13 mouse cellular contexts compared by ENCODE assay signal in the genomic region with DNA sequence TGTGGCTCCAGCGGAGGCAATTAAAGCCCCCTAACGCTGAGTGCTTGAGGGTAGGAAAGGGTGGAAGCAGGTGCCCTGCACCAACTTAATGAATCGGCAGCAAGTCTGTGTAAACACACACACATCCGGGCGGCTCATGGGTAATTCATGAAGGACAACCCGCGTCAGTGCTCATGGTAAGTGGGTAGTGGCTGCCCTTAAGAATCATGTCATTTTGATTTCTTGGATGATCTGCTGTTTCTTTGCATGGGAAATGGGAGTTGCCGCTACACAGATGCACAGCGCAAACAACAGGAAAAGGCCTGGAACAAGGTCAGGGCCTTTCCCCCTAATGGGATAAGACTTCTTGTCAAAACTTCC.
A peak's percentile ranks its signal among the peaks of the same experiment; 100 is the strongest.
DNase-seq lines count a peak whose midpoint lies in the region; ATAC-seq and TF ChIP-seq lines count a peak whose summit lies in the region.
"Had no signal": no experiment of that assay in that cellular context is flagged by ENCODE, and none has a peak within 500 bp of the region (broad histone marks: within the 10 kb centered on the region; RNA-seq: fewer than 3 reads in every experiment).

No protein-coding gene starts in this region.

- no peaks in the 10 kb centered on the region for H3K9me3 ChIP-seq in hindbrain, embryonic 10.5 days
- no peaks in the 10 kb centered on the region for H3K9me3 ChIP-seq in hindbrain, embryonic 16.5 days (ENCODE audit: control insufficient read depth, low read length)
- no peaks in the 10 kb centered on the region for H3K9me3 ChIP-seq in embryonic facial prominence, embryonic 11.5 days (replicated peaks; ENCODE audit: control insufficient read depth, low read length)
- H3K9me3 ChIP-seq in hindbrain, postnatal 0 days (ENCODE audit: low read length), result no peaks in the 10 kb centered on the region
- H3K9me3 ChIP-seq in midbrain, embryonic 15.5 days, result no peaks in the 10 kb centered on the region
- H3K9me3 ChIP-seq: heart, embryonic 10.5 days had no signal

- ATAC-seq in hindbrain, embryonic 16.5 days, result no peak; the same call in 1 of the 2 replicates
- peak; percentile 39; the same call in 1 of the 2 replicates for ATAC-seq in embryonic facial prominence, embryonic 11.5 days (replicated peaks; ENCODE audit: insufficient number of reproducible peaks, low FRiP score, low TSS enrichment, low read depth)
- ATAC-seq in hindbrain, postnatal 0 days, result 0 out of 2 replicates have a peak, but pooled peaks have one; percentile 29
- peak; percentile 90; the same call in 1 of the 2 replicates for ATAC-seq in midbrain, embryonic 15.5 days (replicated peaks)

- TF ChIP-seq CTCF in hindbrain, postnatal 0 days (IDR thresholded peaks at IDR 0.05; ENCODE audit: low read depth), result no peak

- no peak overlapping the region for H3K9ac ChIP-seq in hindbrain, embryonic 16.5 days (ENCODE audit: low read depth, low read length)
- H3K9ac ChIP-seq in embryonic facial prominence, embryonic 11.5 days (replicated peaks; ENCODE audit: low read length), result no peak overlapping the region
- H3K9ac ChIP-seq in hindbrain, postnatal 0 days (replicated peaks; ENCODE audit: low read length), result no peak overlapping the region
- no peak overlapping the region for H3K9ac ChIP-seq in midbrain, embryonic 15.5 days

- no peak overlapping the region for H3K4me2 ChIP-seq in hindbrain, embryonic 16.5 days (ENCODE audit: low read length)
- H3K4me2 ChIP-seq in embryonic facial prominence, embryonic 11.5 days (ENCODE audit: low read depth, low read length), result no peak overlapping the region
- no peak overlapping the region for H3K4me2 ChIP-seq in hindbrain, postnatal 0 days (ENCODE audit: low read depth, low read length)
- no peak overlapping the region for H3K4me2 ChIP-seq in midbrain, embryonic 15.5 days

- H3K4me1 ChIP-seq in hindbrain, embryonic 10.5 days (replicated peaks), result peaks cover 5% of the 10 kb centered on the region; the same call in 1 of the 2 replicates
- peaks cover 8% of the 10 kb centered on the region; the same call in 1 of the 2 replicates for H3K4me1 ChIP-seq in hindbrain, embryonic 16.5 days (ENCODE audit: control insufficient read depth, insufficient read depth, low read depth, low read length)
- no peaks in the 10 kb centered on the region for H3K4me1 ChIP-seq in embryonic facial prominence, embryonic 11.5 days (ENCODE audit: control insufficient read depth, insufficient read depth, low read length)
- H3K4me1 ChIP-seq in hindbrain, postnatal 0 days (ENCODE audit: insufficient read depth, low read length), result no peaks in the 10 kb centered on the region
- H3K4me1 ChIP-seq in midbrain, embryonic 15.5 days, result peaks cover 10% of the 10 kb centered on the region; the same call in 1 of the 2 replicates
- H3K4me1 ChIP-seq: heart, embryonic 10.5 days had no signal

- no peak overlapping the region for H3K4me3 ChIP-seq in hindbrain, embryonic 10.5 days
- no peak overlapping the region for H3K4me3 ChIP-seq in hindbrain, embryonic 16.5 days (ENCODE audit: low read length)
- H3K4me3 ChIP-seq in embryonic facial prominence, embryonic 11.5 days (ENCODE audit: low read depth, low read length), result no peak overlapping the region
- no peak overlapping the region for H3K4me3 ChIP-seq in hindbrain, postnatal 0 days (ENCODE audit: low read length)
- no peak overlapping the region for H3K4me3 ChIP-seq in midbrain, embryonic 15.5 days
- H3K4me3 ChIP-seq: heart, embryonic 10.5 days had no signal

- 59% methylated on average over 9 of the region's 9 CpGs for WGBS in hindbrain, embryonic 10.5 days
- 37% methylated on average over 9 of the region's 9 CpGs for WGBS in hindbrain, embryonic 16.5 days
- WGBS in embryonic facial prominence, embryonic 11.5 days, result 41% methylated on average over 9 of the region's 9 CpGs
- WGBS in hindbrain, postnatal 0 days, result 39% methylated on average over 9 of the region's 9 CpGs
- 21% methylated on average over 9 of the region's 9 CpGs for WGBS in midbrain, embryonic 15.5 days

- peak; percentile 16 for DNase-seq in hindbrain, embryonic 10.5 days (ENCODE audit: low spot score)
- DNase-seq in embryonic facial prominence, embryonic 11.5 days (ENCODE audit: low spot score), result no peak
- no peak for DNase-seq in hindbrain, postnatal 0 days (ENCODE audit: low spot score)
- no peak for DNase-seq in spleen, adult 12 weeks (ENCODE audit: low spot score)
- no peak for DNase-seq in Muller cell, postnatal 12 days (ENCODE audit: inconsistent ontology term)
- DNase-seq in cerebellum, postnatal 36 days, result no peak
- DNase-seq: cerebellum, adult 9-10 months; liver; spleen, adult 18-20 months had no signal

- no peak overlapping the region for H3K27ac ChIP-seq in hindbrain, embryonic 10.5 days
- H3K27ac ChIP-seq in hindbrain, embryonic 16.5 days (ENCODE audit: low read depth, low read length), result no peak overlapping the region
- H3K27ac ChIP-seq in embryonic facial prominence, embryonic 11.5 days (replicated peaks; ENCODE audit: low read depth, low read length), result no peak overlapping the region
- no peak overlapping the region for H3K27ac ChIP-seq in hindbrain, postnatal 0 days
- H3K27ac ChIP-seq in midbrain, embryonic 15.5 days, result no peak overlapping the region
- H3K27ac ChIP-seq: heart, embryonic 10.5 days; stomach, postnatal 0 days had no signal

- no peaks in the 10 kb centered on the region for H3K27me3 ChIP-seq in hindbrain, embryonic 10.5 days (ENCODE audit: insufficient read depth, poor library complexity, severe bottlenecking)
- H3K27me3 ChIP-seq in hindbrain, embryonic 16.5 days (replicated peaks; ENCODE audit: control insufficient read depth, insufficient read depth, low read length), result no peaks in the 10 kb centered on the region
- H3K27me3 ChIP-seq in embryonic facial prominence, embryonic 11.5 days (ENCODE audit: control insufficient read depth, insufficient read depth, low read length), result no peaks in the 10 kb centered on the region
- H3K27me3 ChIP-seq in hindbrain, postnatal 0 days (ENCODE audit: insufficient read depth, low read length), result no peaks in the 10 kb centered on the region
- H3K27me3 ChIP-seq in midbrain, embryonic 15.5 days (replicated peaks), result no peaks in the 10 kb centered on the region

- H3K36me3 ChIP-seq in hindbrain, embryonic 10.5 days, result no peaks in the 10 kb centered on the region
- H3K36me3 ChIP-seq in hindbrain, embryonic 16.5 days (ENCODE audit: control insufficient read depth, insufficient read depth, low read length), result no peaks in the 10 kb centered on the region
- no peaks in the 10 kb centered on the region; the same call in 1 of the 2 replicates for H3K36me3 ChIP-seq in embryonic facial prominence, embryonic 11.5 days (replicated peaks; ENCODE audit: control insufficient read depth, insufficient read depth, low read depth, low read length)
- no peaks in the 10 kb centered on the region for H3K36me3 ChIP-seq in hindbrain, postnatal 0 days (ENCODE audit: insufficient read depth, low read length)
- no peaks in the 10 kb centered on the region for H3K36me3 ChIP-seq in midbrain, embryonic 15.5 days (replicated peaks)
- H3K36me3 ChIP-seq: heart, embryonic 10.5 days had no signal
